Mouse (Mus musculus) ES-E14 (cell line): ENCODE results near the gene Abhd17b. TPM values are rescaled to one million over a fixed set of nuclear protein-coding genes. Genes with fewer than 3 reads are reported as not detected.
A peak's percentile ranks its signal among the peaks of the same experiment; 100 is the strongest.

ENCODE experiments used
- DNase-seq: peaks from one replicate; pipeline ENCODE4 v3.0.0-alpha.2; 2013; ENCODE audit warnings: low read depth, low spot score
- H3K27ac ChIP-seq: 2 replicates; pipeline ENCODE4 v1.5.1; 2012; ENCODE audit warnings: low read depth, mild to moderate bottlenecking, low read length, moderate library complexity, mixed read lengths; ENCODE audit not compliant: poor library complexity, insufficient read depth, severe bottlenecking
- H3K36me3 ChIP-seq: 2 replicates; pipeline ENCODE4 v1.6.1; 2012; ENCODE audit warnings: mild to moderate bottlenecking, low read length, moderate library complexity, mixed read lengths; ENCODE audit not compliant: control insufficient read depth, poor library complexity, insufficient read depth, severe bottlenecking
- H3K4me1 ChIP-seq, 2 experiments: fragments of 150-350 bp in 1 of 2; sonication (generic) in 1 of 2; 2 replicates each; pipeline ENCODE4 v1.6.1; 2012; ENCODE audit warnings: low read length in 2 of 2, mild to moderate bottlenecking in 1 of 2, mixed read lengths in 1 of 2; ENCODE audit not compliant: control insufficient read depth in 2 of 2, insufficient read depth in 2 of 2, poor library complexity in 1 of 2
- H3K4me3 ChIP-seq, 2 experiments: fragments of 150-350 bp in 1 of 2; sonication (generic) in 1 of 2; 2 replicates each; pipeline ENCODE4 v1.5.1; 2012; ENCODE audit warnings: low read length in 2 of 2, low read depth in 1 of 2, mild to moderate bottlenecking in 1 of 2, mixed read lengths in 1 of 2; ENCODE audit not compliant: insufficient read depth in 1 of 2, poor library complexity in 1 of 2, severe bottlenecking in 1 of 2
- H3K9ac ChIP-seq: 2 replicates; pipeline ENCODE4 v1.6.1; 2012; ENCODE audit warnings: low read depth, mild to moderate bottlenecking, low read length, mixed read lengths; ENCODE audit not compliant: poor library complexity, insufficient read depth, severe bottlenecking
- H3K9me3 ChIP-seq: fragments of 150-350 bp; sonication (generic); 2 replicates; pipeline ENCODE4 v1.6.1; 2012; ENCODE audit warnings: low read depth, mild to moderate bottlenecking, low read length; ENCODE audit not compliant: control insufficient read depth, insufficient read depth
- CHD2 ChIP-seq: IDR thresholded peaks from 2 replicates; pipeline ENCODE4 v1.6.1; 2014; ENCODE audit warnings: mild to moderate bottlenecking, low read depth, low read length, inconsistent platforms
- HCFC1 ChIP-seq: IDR thresholded peaks from 2 replicates; pipeline ENCODE4 v1.6.1; 2012; ENCODE audit warnings: low read length, inconsistent platforms, borderline replicate concordance; ENCODE audit not compliant: insufficient read depth
- MAFK ChIP-seq: IDR thresholded peaks from 2 replicates; pipeline ENCODE4 v1.6.1; 2014; ENCODE audit warnings: mild to moderate bottlenecking, low read depth, low read length, inconsistent platforms; ENCODE audit not compliant: insufficient read depth
- ZC3H11A ChIP-seq: IDR thresholded peaks from 2 replicates; pipeline ENCODE4 v1.6.1; 2012; ENCODE audit warnings: low read depth, mild to moderate bottlenecking, inconsistent platforms, low read length, borderline replicate concordance
- ZNF384 ChIP-seq: IDR thresholded peaks from 2 replicates; pipeline ENCODE4 v1.6.1; 2012; ENCODE audit warnings: low read depth, low read length, inconsistent platforms
- in situ Hi-C, 2 experiments: fragments of 600-800 bp; cut with MboI; formaldehyde crosslinking; loops; one replicate each; pipeline ENCODE4 v1.15.1; 2025; ENCODE audit warnings: low sequenced_read_pairs in 2 of 2, inconsistent platforms in 1 of 2; ENCODE audit not compliant: unreplicated experiment in 2 of 2
- total RNA-seq: library from RNA; depleted of rRNA; stranded (reverse); fragments of 300-350 nt; gene quantifications from 2 replicates; pipeline ENCODE4 v1.2.3, GENCODE M21; 2012

Abhd17b gene
- total RNA-seq, 1 experiment, result 15.9 TPM

DNA sequence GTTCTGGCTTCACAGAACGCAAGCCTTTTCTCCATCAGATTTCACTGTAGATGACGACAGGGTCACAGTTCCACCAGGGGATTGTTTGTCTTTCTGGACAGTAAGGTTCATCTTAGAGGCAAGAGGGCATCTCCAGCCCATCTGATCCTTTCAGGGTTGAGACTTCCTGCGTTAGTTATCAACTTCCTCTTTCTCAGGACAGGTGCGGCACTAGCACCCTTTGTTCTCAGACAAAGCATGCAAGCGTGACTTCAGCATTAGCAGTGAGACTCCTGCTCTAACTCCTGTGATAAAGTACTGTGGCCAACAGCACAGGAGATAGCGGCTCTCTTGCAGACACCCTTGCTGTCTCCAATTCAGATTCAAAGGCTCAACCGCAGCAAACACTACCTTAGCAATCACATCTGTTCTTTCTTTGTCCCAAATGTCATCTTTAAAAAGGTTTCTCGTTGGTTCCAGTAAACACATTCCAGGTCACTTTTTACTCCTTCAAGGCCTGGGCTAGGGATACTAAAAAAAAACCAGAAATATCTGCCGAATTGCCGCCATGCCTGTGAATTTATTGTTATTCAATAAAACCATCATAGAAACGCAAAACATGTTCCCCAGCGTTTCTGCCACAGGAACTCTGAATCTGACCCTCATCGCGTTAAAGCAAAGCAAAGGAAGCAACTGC lies 22.2 kb upstream of the Abhd17b start:
- no peak for DNase-seq
- TF ChIP-seq CHD2 (no peak), MAFK (no peak), ZNF384 (no peak), HCFC1 (no peak), ZC3H11A (no peak)
- Histone ChIP-seq H3K4me1 (peaks cover 0 to 6% of the 10 kb centered on the region in 2 experiments; a peak in 2 of 4 replicates), H3K9me3 (no peaks in the 10 kb centered on the region), H3K27ac (no peak overlapping the region), H3K4me3 (no peak overlapping the region), H3K9ac (0 out of 2 replicates have a peak overlapping the region, but pooled peaks have one; percentile 51), H3K36me3 (no peaks in the 10 kb centered on the region)
- in situ Hi-C loops, result no loop called here

DNA sequence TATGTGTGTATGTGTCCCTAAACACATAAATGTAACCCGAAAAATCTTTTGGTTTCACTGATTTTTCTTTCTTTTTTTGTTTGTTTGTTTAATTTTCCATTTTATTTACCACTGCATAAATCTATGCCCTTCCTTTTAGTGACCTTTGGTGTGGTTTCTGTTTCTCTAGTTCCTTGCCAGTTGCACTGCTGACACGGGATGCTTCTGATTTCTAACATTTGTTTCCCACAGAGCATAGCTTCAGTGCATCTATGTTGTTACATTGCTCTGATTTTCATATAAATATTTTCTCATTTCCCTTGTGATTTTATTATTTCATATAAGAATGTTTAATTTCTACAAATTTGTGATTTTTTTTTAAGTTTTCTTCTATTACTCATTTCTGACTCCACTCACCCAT lies 17.6 kb upstream of the Abhd17b start:
- no peaks in the 10 kb centered on the region for H3K9me3 ChIP-seq
- H3K27ac ChIP-seq, result no peak overlapping the region
- peaks cover 0 to 4% of the 10 kb centered on the region in 2 experiments; a peak in 2 of 4 replicates for H3K4me1 ChIP-seq
- no peak overlapping the region for H3K9ac ChIP-seq
- no peaks in the 10 kb centered on the region for H3K36me3 ChIP-seq
- TF ChIP-seq ZNF384, result no peak
- no peak for TF ChIP-seq CHD2
- no peak for TF ChIP-seq ZC3H11A
- TF ChIP-seq HCFC1, result no peak
- TF ChIP-seq MAFK, result no peak
- DNase-seq, result no peak
- in situ Hi-C loops, result no loop called here
- H3K4me3 ChIP-seq, result no peak overlapping the region

DNA sequence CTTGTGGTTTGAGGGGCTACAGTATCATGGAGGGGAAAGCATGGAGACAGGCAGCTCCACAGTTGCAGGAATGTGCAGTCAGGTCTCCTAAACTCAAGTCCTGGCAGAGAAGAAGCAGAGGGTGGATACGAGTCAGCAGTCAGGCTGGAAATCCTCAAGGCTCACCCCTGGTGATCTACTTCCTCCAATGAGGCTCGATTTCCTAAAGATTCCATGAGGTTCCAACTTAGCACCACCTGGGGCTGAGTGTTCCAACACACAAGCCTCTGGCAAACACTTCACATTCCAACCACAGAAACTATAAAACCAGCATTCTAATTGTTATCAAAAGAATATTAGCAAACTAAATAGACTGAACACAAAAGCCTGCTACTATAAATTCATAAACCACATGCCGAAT lies 16.1 kb upstream of the Abhd17b start:
- Histone ChIP-seq H3K4me1 (peaks cover 0 to 2% of the 10 kb centered on the region in 2 experiments; a peak in 1 of 4 replicates), H3K4me3 (no peak overlapping the region), H3K36me3 (no peaks in the 10 kb centered on the region), H3K27ac (no peak overlapping the region), H3K9me3 (no peaks in the 10 kb centered on the region), H3K9ac (no peak overlapping the region)
- in situ Hi-C loops, result no loop called here
- no peak for DNase-seq
- TF ChIP-seq MAFK (no peak), CHD2 (no peak), ZC3H11A (no peak), ZNF384 (no peak), HCFC1 (no peak)

DNA sequence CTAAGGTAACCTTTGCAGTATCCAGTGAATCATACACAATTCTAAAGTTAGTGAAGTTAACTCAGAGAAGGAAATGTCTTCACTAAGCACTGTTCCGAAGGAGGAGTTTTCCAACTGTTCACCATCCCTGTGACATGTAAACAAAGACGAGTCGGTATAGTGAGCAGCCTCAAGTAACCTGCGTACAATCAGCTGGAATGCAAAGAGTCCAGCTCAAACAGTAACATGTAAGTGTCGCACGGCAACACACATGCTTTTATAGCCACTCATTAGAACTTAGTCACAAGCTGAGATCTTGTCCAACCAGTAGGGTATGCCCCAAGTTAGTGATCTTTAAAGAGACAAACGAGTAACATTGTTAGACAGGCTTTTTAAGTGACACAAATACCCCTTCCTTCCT lies 15.3 kb upstream of the Abhd17b start:
- H3K4me3 ChIP-seq, result no peak overlapping the region
- H3K36me3 ChIP-seq, result no peaks in the 10 kb centered on the region
- H3K27ac ChIP-seq, result no peak overlapping the region
- in situ Hi-C loops, result no loop called here
- H3K4me1 ChIP-seq, result peaks cover 0 to 2% of the 10 kb centered on the region in 2 experiments; a peak in 1 of 4 replicates
- DNase-seq, result no peak
- TF ChIP-seq MAFK (no peak), CHD2 (no peak), ZC3H11A (no peak), ZNF384 (no peak), HCFC1 (no peak)
- no peak overlapping the region for H3K9ac ChIP-seq
- no peaks in the 10 kb centered on the region for H3K9me3 ChIP-seq
